Mouse (Mus musculus) embryo, embryonic 10.5 days (tissue): ENCODE data around the gene Plk2.
"Not testable (repeated sequence)": the region's sequence is repeated elsewhere in the genome, so short reads cannot be mapped to it uniquely, and the experiment has no call there.

Experiments used
- DNase-seq: peaks from one replicate; pipeline ENCODE4 v3.0.0-alpha.2; 2015; ENCODE audit warnings: low spot score

The Plk2 gene

DNA sequence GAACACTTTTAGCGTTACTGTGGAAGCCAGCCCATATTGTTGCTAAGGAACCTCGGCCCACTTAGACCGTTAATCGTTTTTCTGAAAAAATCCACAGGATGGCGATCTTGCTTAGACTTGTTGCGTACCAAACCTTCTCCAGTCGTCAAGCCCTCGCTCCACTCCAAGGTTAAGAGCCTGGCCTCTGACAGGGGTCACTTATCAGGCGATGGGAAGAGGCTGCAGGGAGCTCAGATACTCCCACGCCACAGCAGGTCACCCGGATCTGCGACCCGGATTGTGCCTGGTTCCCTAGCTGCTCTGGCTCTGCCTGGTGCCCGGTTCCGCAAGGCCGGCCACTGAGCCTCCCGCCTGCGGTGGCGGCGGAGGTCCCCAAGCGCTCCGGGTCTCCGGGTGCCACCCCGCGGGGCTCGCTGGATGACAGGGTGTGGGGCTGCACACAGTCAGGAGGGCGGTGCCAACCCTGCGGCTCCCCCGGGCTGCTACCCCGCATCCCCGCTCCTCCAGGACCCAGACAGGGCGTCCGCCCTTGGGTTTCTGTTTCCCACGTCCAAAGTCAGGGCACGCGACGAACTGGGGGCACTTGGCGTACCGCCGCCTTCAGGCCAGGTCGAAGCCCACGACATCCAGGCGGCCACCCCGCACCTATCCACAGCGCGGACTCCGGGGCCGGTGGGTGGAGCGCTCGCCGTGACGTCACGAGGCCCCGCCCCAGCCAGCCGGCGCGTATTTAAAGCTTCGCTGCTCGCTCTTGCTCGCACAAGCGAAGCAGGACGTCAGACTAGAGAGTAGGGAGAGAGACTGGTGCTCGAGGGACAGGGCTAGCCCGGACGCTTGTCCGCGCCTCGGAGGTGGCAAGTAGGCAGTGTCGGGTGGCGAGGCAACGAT, at the start of gene Plk2:
Gene Plk2 (plus strand): TSS at position 756 of the 888 bp plus-strand sequence.
- DNase-seq: peak; percentile 95

GRCm38 (mm10) chr13:110346707-110347106, 48.1 kb upstream of the Plk2 start:
- DNase-seq: peak; percentile 68

- DNase-seq: no peak
Measured at GRCm38 (mm10) chr13:110351051-110351450, 43.8 kb upstream of the Plk2 start.

DNA sequence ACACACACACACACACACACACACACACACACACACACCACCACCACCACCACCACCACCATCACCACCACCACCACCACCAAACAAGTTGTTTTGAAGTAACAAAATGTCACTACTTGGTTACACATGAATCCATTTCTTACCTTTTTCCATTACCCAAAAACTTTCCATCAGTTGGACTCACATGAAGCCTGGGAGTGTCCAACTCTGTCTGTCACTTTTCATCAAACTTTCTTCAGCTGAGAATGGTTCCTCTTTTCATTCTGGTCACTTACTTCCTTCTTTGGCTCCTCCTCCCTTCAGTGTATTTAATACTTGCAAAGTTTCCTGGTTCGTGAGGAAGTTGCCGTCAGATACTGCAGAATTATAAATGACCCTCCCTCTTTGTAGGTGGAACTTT, 37.9 kb upstream of the Plk2 start, which contains the start of gene Gapt:
Gene Gapt (minus strand): TSS at position 259 of the 400 bp plus-strand sequence.
- no peak for DNase-seq

DNA sequence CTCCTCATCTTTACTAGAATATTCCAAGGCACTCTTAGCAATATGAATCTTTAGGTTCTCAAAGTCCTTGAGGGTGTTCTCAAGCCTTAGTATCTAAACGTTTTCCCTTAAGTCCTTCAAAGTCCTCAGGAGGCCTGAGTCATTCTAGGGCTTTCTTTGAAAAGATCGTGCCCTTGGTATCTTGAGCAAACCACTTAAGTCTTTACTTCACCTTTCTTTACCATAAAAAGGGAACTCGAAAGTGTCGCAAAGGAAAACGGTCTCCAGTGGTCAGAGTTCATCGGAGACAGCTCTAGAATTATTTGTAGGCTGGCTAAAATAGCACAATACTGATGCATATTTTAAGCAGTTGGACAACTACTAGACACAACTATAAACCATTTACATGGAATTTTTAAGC, 31.1 kb upstream of the Plk2 start:
- no peak for DNase-seq

GRCm38 (mm10) chr13:110366477-110366876, 28.4 kb upstream of the Plk2 start:
- no peak for DNase-seq

- DNase-seq: no peak
Measured at GRCm38 (mm10) chr13:110367961-110368555, 26.8 kb upstream of the Plk2 start.

GRCm38 (mm10) chr13:110368556-110369040, 26.2 kb upstream of the Plk2 start:
- peak; percentile 40 for DNase-seq

GRCm38 (mm10) chr13:110369673-110370072, 25.2 kb upstream of the Plk2 start:
- no peak for DNase-seq

- peak; percentile 88 for DNase-seq
Measured at GRCm38 (mm10) chr13:110382447-110382901, 12.4 kb upstream of the Plk2 start.

DNA sequence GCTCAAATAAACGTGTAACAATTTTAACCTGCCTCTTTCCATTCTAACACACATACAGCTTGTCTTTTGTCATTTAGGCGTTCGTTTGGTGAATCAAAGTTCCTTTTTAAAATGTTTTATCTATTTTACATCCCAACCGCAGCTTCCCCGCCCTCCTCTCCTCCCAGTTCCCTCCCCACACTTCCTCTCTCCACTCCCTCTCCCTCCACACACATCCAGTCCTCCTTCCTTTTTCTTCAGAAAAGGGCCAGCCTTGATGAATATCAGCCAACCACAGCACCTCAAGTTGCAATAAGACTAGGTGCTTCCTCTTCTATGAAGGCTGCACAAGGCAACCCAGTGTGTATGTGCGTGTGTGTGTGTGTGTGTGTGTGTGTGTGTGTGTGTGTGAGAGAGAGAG, 10.3 kb upstream of the Plk2 start:
- no peak for DNase-seq

GRCm38 (mm10) chr13:110392210-110392609, 2.6 kb upstream of the Plk2 start:
- peak; percentile 88 for DNase-seq

- DNase-seq: no peak
Measured at GRCm38 (mm10) chr13:110392631-110393030, 2.2 kb upstream of the Plk2 start.

DNA sequence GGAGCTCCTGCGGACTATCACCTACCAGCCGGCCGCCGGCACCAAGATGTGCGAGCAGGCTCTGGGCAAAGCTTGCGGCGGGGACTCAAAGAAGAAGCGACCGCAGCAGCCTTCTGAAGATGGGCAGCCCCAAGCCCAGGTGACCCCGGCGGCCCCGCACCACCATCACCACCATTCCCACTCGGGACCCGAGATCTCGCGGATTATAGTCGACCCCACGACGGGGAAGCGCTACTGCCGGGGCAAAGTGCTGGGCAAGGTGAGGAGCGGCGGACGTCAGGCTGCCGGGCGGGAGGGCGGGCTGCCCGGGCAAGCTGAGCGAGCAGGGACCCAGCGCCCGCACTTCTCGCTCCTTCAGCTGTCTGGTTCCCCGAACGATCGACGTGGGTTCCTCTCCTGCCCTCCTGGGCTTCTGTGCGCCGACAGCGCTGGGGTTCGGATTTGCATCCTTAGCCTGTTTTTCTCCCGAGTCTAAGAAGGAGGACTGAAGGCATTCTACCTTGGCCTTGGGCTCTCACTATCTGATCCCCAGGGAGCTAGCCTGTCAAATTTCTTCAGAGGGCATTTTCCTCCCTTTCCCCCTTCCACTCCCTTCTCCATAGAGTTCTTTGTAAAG, 441 bp downstream of the Plk2 start:
- peak; percentile 59 for DNase-seq

DNA sequence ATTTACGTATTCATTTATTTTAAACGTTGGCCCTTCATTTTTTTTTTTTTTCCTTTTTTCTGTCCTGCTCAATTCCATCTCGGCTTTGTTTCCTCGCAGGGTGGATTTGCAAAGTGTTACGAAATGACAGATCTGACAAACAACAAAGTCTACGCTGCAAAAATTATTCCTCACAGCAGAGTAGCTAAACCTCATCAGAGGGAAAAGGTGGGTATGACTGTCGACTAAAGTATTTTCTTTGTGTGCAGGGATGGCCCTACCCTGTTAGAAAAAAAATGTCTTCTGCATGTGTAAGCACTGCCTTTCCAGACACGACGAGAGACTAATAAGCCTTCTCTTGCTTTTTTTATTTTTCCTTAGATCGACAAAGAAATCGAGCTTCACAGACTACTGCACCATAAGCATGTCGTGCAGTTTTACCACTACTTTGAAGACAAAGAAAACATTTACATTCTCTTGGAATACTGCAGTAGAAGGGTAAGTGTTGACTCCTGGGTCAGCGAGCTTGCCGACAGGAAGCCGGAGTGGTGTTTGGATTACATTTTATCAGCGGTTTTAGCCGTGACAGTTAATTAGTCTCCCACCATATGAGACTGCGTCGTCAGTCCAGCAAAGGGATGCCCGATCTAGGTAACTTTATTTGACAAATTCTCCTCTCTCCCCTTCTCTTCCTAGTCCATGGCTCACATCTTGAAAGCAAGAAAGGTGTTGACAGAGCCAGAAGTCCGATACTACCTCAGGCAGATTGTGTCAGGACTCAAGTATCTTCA, 1.3 kb downstream of the Plk2 start:
- peak; percentile 53 for DNase-seq

- no peak for DNase-seq
Measured at GRCm38 (mm10) chr13:110397750-110398149, 2.9 kb downstream of the Plk2 start.

DNA sequence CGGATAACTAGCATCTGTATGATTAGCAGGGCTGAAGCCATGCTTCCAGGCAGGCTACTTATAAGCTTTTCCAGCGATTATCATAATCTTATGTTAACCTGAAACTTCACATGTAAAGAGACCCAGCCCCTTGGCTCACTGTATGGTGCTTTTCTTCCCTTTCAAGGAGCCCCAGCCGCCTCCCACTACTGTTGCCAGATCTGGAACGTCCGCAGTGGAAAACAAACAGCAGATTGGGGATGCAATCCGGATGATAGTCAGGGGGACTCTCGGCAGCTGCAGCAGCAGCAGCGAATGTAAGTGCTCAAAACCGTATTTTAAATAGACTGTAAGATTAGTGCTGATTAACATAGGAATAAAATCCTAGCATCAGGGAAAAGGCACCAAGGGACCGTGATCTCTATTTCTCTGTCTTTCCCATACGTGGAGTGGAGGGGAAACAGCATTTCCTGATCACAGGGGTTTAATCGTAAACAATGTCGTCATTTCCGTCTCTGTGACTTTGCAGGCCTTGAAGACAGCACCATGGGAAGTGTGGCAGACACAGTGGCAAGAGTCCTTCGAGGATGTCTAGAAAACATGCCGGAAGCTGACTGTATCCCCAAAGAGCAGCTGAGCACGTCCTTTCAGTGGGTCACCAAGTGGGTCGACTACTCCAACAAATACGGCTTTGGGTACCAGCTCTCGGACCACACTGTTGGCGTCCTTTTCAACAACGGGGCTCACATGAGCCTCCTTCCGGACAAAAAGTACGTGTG, 3.8 kb downstream of the Plk2 start:
- no peak for DNase-seq

GRCm38 (mm10) chr13:110401443-110401842, 6.6 kb downstream of the Plk2 start:
- no peak for DNase-seq

- no peak for DNase-seq
Measured at GRCm38 (mm10) chr13:110401877-110402276, 7.0 kb downstream of the Plk2 start.

GRCm38 (mm10) chr13:110404059-110404458, 9.2 kb downstream of the Plk2 start:
- no peak for DNase-seq

DNA sequence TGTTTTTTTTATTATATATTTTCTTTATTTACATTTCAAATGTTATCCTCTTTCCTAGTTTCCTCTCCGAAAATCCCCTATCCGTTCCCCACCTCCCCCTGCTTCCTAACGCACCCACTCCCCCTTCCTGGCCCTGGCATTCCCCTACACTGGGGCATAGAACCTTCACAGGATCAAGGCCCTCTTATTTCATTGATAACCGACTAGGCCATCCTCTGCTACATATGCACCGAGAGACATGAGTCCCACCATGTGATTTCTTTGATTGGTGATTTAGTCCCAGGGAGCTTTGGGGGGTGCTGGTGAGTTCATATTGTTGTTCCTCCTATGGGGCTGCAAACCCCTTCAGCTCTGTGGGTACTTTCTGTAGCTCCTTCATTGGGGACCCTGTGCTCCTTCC, 9.8 kb downstream of the Plk2 start:
- not testable (repeated sequence) for DNase-seq
